Mouse (Mus musculus) kidney, adult 2 months (tissue): ENCODE measurements around the gene Rbp1. TPM values are rescaled to one million over a fixed set of nuclear protein-coding genes. Genes with fewer than 3 reads are reported as not detected.

Experiments
- DNase-seq: peaks from one replicate; pipeline ENCODE4 v3.0.0; 2021
- H3K27ac ChIP-seq: fragments of 200-500 bp; 2 replicates; pipeline ENCODE4 v1.5.1; 2012; ENCODE audit warnings: low read depth, low read length, control low read depth, inconsistent platforms; ENCODE audit not compliant: insufficient read depth
- H3K27me3 ChIP-seq: fragments of 200-500 bp; replicated peaks from 2 replicates; pipeline ENCODE4 v1.6.1; 2012; ENCODE audit warnings: mild to moderate bottlenecking, moderate library complexity, low read length, inconsistent platforms; ENCODE audit not compliant: control insufficient read depth, insufficient read depth
- H3K36me3 ChIP-seq: fragments of 200-500 bp; 2 replicates; pipeline ENCODE4 v1.6.1; 2012; ENCODE audit warnings: mild to moderate bottlenecking, moderate library complexity, low read length, inconsistent platforms; ENCODE audit not compliant: control insufficient read depth, insufficient read depth
- H3K4me1 ChIP-seq: fragments of 200-500 bp; 2 replicates; pipeline ENCODE4 v1.6.1; 2011; ENCODE audit warnings: low read length; ENCODE audit not compliant: control insufficient read depth, insufficient read depth
- H3K4me3 ChIP-seq: fragments of 200-500 bp; 2 replicates; pipeline ENCODE4 v1.5.1; 2011; ENCODE audit warnings: mild to moderate bottlenecking, low read depth, low read length, control low read depth; ENCODE audit not compliant: insufficient read depth
- CTCF ChIP-seq: fragments of 200-500 bp; conservative IDR thresholded peaks from 2 replicates; pipeline ENCODE4 v1.5.1; 2011; ENCODE audit warnings: low read depth, mild to moderate bottlenecking, control low read depth, low read length, moderate library complexity, mixed read lengths; ENCODE audit not compliant: insufficient read depth, insufficient read length
- POLR2A ChIP-seq: fragments of 200-500 bp; IDR thresholded peaks from one replicate; pipeline ENCODE4 v1.6.1; 2011; ENCODE audit warnings: low read depth, low read length, control low read depth
- WGBS: fragments of 180-500 bp; shearing (Covaris S2); methylation state at CpG from one replicate; pipeline ENCODE4 v1.1.7; 2018; 5-methylcytosine and 5-hydroxymethylcytosine counted together
- polyA plus RNA-seq: library from polyadenylated mRNA; depleted of rRNA; stranded (reverse); fragments of >200 nt; gene quantifications from 2 replicates; pipeline ENCODE4 v1.2.3, GENCODE M21; 2012; rRNA removed

Rbp1 gene
- 6.4 and 6.7 TPM in 2 replicates for polyA plus RNA-seq

GRCm38 (mm10) chr9:98422656-98423055, at the start of gene Rbp1:
Gene Rbp1, plus strand, starts transcription at chr9:98422961.
- H3K36me3 ChIP-seq, result no peaks in the 10 kb centered on the region
- TF ChIP-seq POLR2A (no peak), CTCF (no peak)
- H3K4me1 ChIP-seq, result peaks cover 13% of the 10 kb centered on the region
- no peaks in the 10 kb centered on the region for H3K27me3 ChIP-seq
- H3K27ac ChIP-seq, result no peak within 1 kb of the TSS
- no peak within 1 kb of the TSS for H3K4me3 ChIP-seq
- 55% methylated on average over 5 of the region's 5 CpGs for WGBS
- DNase-seq, result peak; percentile 58

GRCm38 (mm10) chr9:98373358-98373757, 49.4 kb upstream of the Rbp1 start:
- WGBS, result 95% methylated on average over 5 of the region's 5 CpGs
- H3K27me3 ChIP-seq, result no peaks in the 10 kb centered on the region
- no peaks in the 10 kb centered on the region for H3K36me3 ChIP-seq
- 0 out of 2 replicates have a peak, but pooled peaks cover 2% of the 10 kb centered on the region for H3K4me1 ChIP-seq
- TF ChIP-seq POLR2A (no peak), CTCF (0 out of 2 replicates have a peak, but pooled peaks have one; percentile 17)
- H3K27ac ChIP-seq, result no peak overlapping the region
- DNase-seq, result peak; percentile 5
- H3K4me3 ChIP-seq, result no peak overlapping the region

GRCm38 (mm10) chr9:98374897-98375296, 47.9 kb upstream of the Rbp1 start:
- no peak for TF ChIP-seq CTCF
- no peak for TF ChIP-seq POLR2A
- Histone ChIP-seq H3K4me3 (no peak overlapping the region), H3K27ac (no peak overlapping the region), H3K4me1 (0 out of 2 replicates have a peak, but pooled peaks cover 2% of the 10 kb centered on the region), H3K27me3 (no peaks in the 10 kb centered on the region), H3K36me3 (no peaks in the 10 kb centered on the region)
- WGBS, result 67% methylated on average over 11 of the region's 11 CpGs
- no peak for DNase-seq

- H3K36me3 ChIP-seq, result no peaks in the 10 kb centered on the region
- 22% methylated on average over 5 of the region's 5 CpGs for WGBS
- no peak overlapping the region for H3K4me3 ChIP-seq
- TF ChIP-seq POLR2A (no peak), CTCF (no peak)
- DNase-seq, result peak; percentile 83
- no peaks in the 10 kb centered on the region for H3K27me3 ChIP-seq
- H3K4me1 ChIP-seq, result 0 out of 2 replicates have a peak, but pooled peaks cover 2% of the 10 kb centered on the region
- peak overlapping the region; percentile 30; the same call in 1 of the 2 replicates for H3K27ac ChIP-seq
Measured at GRCm38 (mm10) chr9:98375329-98376170, 47.2 kb upstream of the Rbp1 start.

- no peak overlapping the region for H3K4me3 ChIP-seq
- H3K36me3 ChIP-seq, result no peaks in the 10 kb centered on the region
- no peaks in the 10 kb centered on the region for H3K27me3 ChIP-seq
- no peak for DNase-seq
- H3K4me1 ChIP-seq, result 0 out of 2 replicates have a peak, but pooled peaks cover 2% of the 10 kb centered on the region
- 87% methylated on average over 4 of the region's 4 CpGs for WGBS
- no peak for TF ChIP-seq POLR2A
- H3K27ac ChIP-seq, result no peak overlapping the region
Measured at GRCm38 (mm10) chr9:98379736-98380135, 43.0 kb upstream of the Rbp1 start.

- DNase-seq, result no peak
- Histone ChIP-seq H3K27ac (no peak overlapping the region), H3K4me3 (no peak overlapping the region), H3K36me3 (no peaks in the 10 kb centered on the region), H3K27me3 (no peaks in the 10 kb centered on the region), H3K4me1 (0 out of 2 replicates have a peak, but pooled peaks cover 2% of the 10 kb centered on the region)
- 94% methylated on average over 9 of the region's 9 CpGs for WGBS
- TF ChIP-seq CTCF (no peak), POLR2A (no peak)
Measured at GRCm38 (mm10) chr9:98380593-98380992, 42.2 kb upstream of the Rbp1 start.

- DNase-seq, result no peak
- Histone ChIP-seq H3K27ac (no peak overlapping the region), H3K27me3 (no peaks in the 10 kb centered on the region), H3K4me3 (no peak overlapping the region), H3K4me1 (no peaks in the 10 kb centered on the region), H3K36me3 (no peaks in the 10 kb centered on the region)
- TF ChIP-seq POLR2A (no peak), CTCF (no peak)
- 66% methylated on average over 10 of the region's 10 CpGs for WGBS
Measured at GRCm38 (mm10) chr9:98387741-98388632, 34.8 kb upstream of the Rbp1 start.
